Comparison of ENCODE assay signal across 25 mouse cellular contexts in the genomic region with DNA sequence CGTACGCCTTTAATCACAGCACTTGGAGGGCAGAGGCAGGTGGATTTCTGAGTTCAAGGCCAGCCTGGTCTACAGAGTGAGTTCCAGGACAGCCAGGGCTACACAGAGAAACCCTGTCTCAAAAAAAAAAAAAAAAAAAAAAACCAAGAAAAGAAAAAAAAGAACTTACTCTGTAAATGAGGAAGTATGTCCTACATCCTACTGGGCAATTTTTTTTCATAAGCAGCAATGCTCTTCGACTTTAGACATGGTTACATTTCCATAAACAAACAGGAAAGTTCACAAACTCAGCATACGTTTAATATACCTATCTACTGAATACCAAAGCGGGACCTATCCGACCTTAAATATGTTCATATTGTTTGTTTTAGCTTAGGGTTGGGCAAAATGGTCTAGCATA.
"Had no signal": no experiment of that assay in that cellular context is flagged by ENCODE, and none has a peak within 500 bp of the region (broad histone marks: within the 10 kb centered on the region; RNA-seq: fewer than 3 reads in every experiment).

No protein-coding gene starts in this region.

- DNase-seq: gastrocnemius, adult 2 months; gastrocnemius, postnatal 10 days; gastrocnemius, postnatal 25 days; heart, adult 18-20 months; heart, postnatal 10 days; heart, postnatal 4 days; kidney, adult 11 months; kidney, adult 8-10 months; kidney, postnatal 10 days; kidney, postnatal 25 days; kidney, postnatal 4 days; liver had no signal

- H3K9me3 ChIP-seq: heart, embryonic 10.5 days; heart, embryonic 12.5 days; hindbrain, embryonic 10.5 days; hindbrain, embryonic 12.5 days; limb, embryonic 10.5 days; limb, embryonic 12.5 days; liver, embryonic 12.5 days had no signal

- H3K4me2 ChIP-seq: heart, embryonic 12.5 days; hindbrain, embryonic 12.5 days; hindbrain, embryonic 14.5 days; limb, embryonic 12.5 days; liver, embryonic 12.5 days had no signal

- ATAC-seq: hindbrain, embryonic 16.5 days; intestine, embryonic 16.5 days; liver, embryonic 12.5 days had no signal

- H3K27me3 ChIP-seq: heart, embryonic 12.5 days; hindbrain, embryonic 12.5 days; limb, embryonic 12.5 days had no signal

- H3K9ac ChIP-seq: heart, embryonic 12.5 days; hindbrain, embryonic 12.5 days; hindbrain, embryonic 14.5 days; limb, embryonic 12.5 days; liver, embryonic 12.5 days; liver, embryonic 14.5 days had no signal

- H3K4me3 ChIP-seq: gastrocnemius, adult 2 months; heart, embryonic 10.5 days; heart, embryonic 12.5 days; hindbrain, embryonic 10.5 days; hindbrain, embryonic 12.5 days; layer of hippocampus, adult 2 months; left cerebral cortex, adult 2 months; limb, embryonic 10.5 days; limb, embryonic 12.5 days; liver, embryonic 12.5 days had no signal

- H3K36me3 ChIP-seq: heart, embryonic 10.5 days; heart, embryonic 12.5 days; liver, embryonic 12.5 days had no signal

- H3K27ac ChIP-seq: gastrocnemius, adult 2 months; hindbrain, embryonic 10.5 days; hindbrain, embryonic 12.5 days; hindbrain, embryonic 14.5 days; layer of hippocampus, adult 2 months; left cerebral cortex, adult 2 months; limb, embryonic 10.5 days; limb, embryonic 12.5 days; liver, embryonic 12.5 days; liver, embryonic 14.5 days had no signal
